Mouse (Mus musculus) liver, embryonic 16.5 days (tissue): ENCODE results near the gene Abca13. TPM values are rescaled to one million over a fixed set of nuclear protein-coding genes. Genes with fewer than 3 reads are reported as not detected.

Experiments
- ATAC-seq: fragments of 200-750 bp; cut with Nextera tagmentation; 2 replicates; pipeline ENCODE4 v1.8.0; 2017; ENCODE audit warnings: low read depth, mild to moderate bottlenecking, moderate number of reproducible peaks, moderate library complexity
- H3K27ac ChIP-seq: fragments of 300-500 bp; sonication (generic); 2 replicates; pipeline ENCODE4 v1.5.1; 2014; ENCODE audit warnings: mild to moderate bottlenecking, low read length
- H3K27me3 ChIP-seq: fragments of 300-500 bp; sonication (generic); 2 replicates; pipeline ENCODE4 v1.6.1; 2014; ENCODE audit warnings: low read depth, low read length, mixed read lengths; ENCODE audit not compliant: control insufficient read depth, insufficient read depth
- H3K36me3 ChIP-seq: fragments of 300-500 bp; sonication (generic); 2 replicates; pipeline ENCODE4 v1.6.1; 2014; ENCODE audit warnings: mild to moderate bottlenecking; ENCODE audit not compliant: control insufficient read depth, insufficient read depth
- H3K4me1 ChIP-seq: fragments of 300-500 bp; sonication (generic); 2 replicates; pipeline ENCODE4 v1.6.1; 2014; ENCODE audit warnings: low read depth, low read length, mixed read lengths; ENCODE audit not compliant: control insufficient read depth
- H3K4me2 ChIP-seq: fragments of 300-500 bp; sonication (generic); 2 replicates; pipeline ENCODE4 v1.6.1; 2014; ENCODE audit warnings: low read depth, low read length, mixed read lengths
- H3K4me3 ChIP-seq: fragments of 300-500 bp; sonication (generic); 2 replicates; pipeline ENCODE4 v1.5.1; 2014; ENCODE audit warnings: low read depth, mild to moderate bottlenecking, low read length
- H3K9ac ChIP-seq: fragments of 300-500 bp; sonication (generic); 2 replicates; pipeline ENCODE4 v1.6.1; 2014; ENCODE audit warnings: low read depth, low read length
- H3K9me3 ChIP-seq: fragments of 300-500 bp; sonication (generic); replicated peaks from 2 replicates; pipeline ENCODE4 v1.6.1; 2016; ENCODE audit warnings: low read length; ENCODE audit not compliant: control insufficient read depth
- WGBS: fragments of 180-500 bp; shearing (Covaris S2); extraction: QIAGEN DNeasy Blood & Tissue Kit; methylation state at CpG from one replicate; pipeline ENCODE4 v1.1.7; 2014; ENCODE audit not compliant: insufficient replicate concordance; 5-methylcytosine and 5-hydroxymethylcytosine counted together
- polyA plus RNA-seq: library from polyadenylated mRNA; unstranded; fragments of >200 nt; fragmentation: Nextera tagmentation; extraction: Ambion mirVana; gene quantifications from 2 replicates; pipeline ENCODE4 v1.2.1, GENCODE M21; 2015

Abca13 gene
- polyA plus RNA-seq, 1 experiment from 2014 or later, result 0.28 TPM

DNA sequence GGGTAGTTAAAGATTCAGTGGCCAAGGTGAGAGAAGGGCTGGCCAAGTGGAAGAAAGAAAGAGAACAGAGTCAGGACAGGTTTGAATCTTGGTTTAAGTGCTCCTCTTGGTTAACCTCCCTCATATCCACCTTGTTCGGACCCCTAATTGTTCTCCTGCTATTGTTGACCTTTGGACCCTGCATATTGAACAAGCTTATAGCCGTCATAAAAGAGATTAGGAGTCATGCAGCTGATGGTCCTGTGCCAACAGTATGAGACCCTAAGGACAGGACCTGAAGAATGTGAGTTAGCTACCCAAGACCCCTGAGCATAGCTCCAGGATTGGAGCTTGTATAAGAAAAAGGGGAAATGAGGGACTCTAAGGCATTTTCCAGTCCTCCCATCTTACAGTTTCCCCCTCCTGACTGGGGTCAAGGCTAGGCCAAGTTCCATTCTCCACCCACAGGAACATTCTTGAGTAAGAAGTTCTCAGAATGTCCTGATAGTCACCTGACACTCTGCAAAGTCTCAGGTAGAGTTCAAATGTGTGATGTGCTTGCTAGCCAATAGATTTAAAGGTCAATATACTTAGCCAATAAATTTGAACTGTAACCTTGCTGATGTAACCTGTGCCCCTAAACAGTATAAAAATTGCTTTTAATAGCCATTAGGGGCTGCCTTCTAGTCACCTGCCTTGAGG lies 536.2 kb downstream of the Abca13 start:
- Histone ChIP-seq H3K4me1 (no peaks in the 10 kb centered on the region), H3K36me3 (no peaks in the 10 kb centered on the region), H3K9me3 (no peaks in the 10 kb centered on the region), H3K9ac (no peak overlapping the region), H3K4me3 (no peak overlapping the region), H3K4me2 (no peak overlapping the region), H3K27me3 (no peaks in the 10 kb centered on the region), H3K27ac (no peak overlapping the region)
- WGBS, result 54% methylated on average over 2 of the region's 2 CpGs
- no peak for ATAC-seq

GRCm38 (mm10) chr11:9731300-9731699 lies 539.6 kb downstream of the Abca13 start:
- 70% methylated on average over 1 of the region's 1 CpGs for WGBS

More at GRCm38 (mm10) chr11:9731300-9731699, 539.6 kb downstream of the Abca13 start:
- Histone ChIP-seq H3K27ac (no peak overlapping the region), H3K4me3 (no peak overlapping the region), H3K4me2 (no peak overlapping the region), H3K27me3 (no peaks in the 10 kb centered on the region), H3K4me1 (no peaks in the 10 kb centered on the region), H3K9ac (no peak overlapping the region), H3K36me3 (no peaks in the 10 kb centered on the region), H3K9me3 (no peaks in the 10 kb centered on the region)
- no peak for ATAC-seq

Other genes with a start within 250 kb of the Abca13 start
- 0.07 and 0.09 TPM in 2 replicates for gene Pkd1l1, start 218.7 kb upstream of the Abca13 start, polyA plus RNA-seq
- 6.2 and 6.6 TPM in 2 replicates for gene Hus1, start 180.8 kb upstream of the Abca13 start, polyA plus RNA-seq
- 0.06 TPM in 1 of 2 replicates, not detected in the other for gene Gm11992, start 143.3 kb upstream of the Abca13 start, polyA plus RNA-seq
- not detected in 2 replicates for gene Sun3, start 143.0 kb upstream of the Abca13 start, polyA plus RNA-seq
- 1.3 TPM in 2 replicates for gene Upp1, start 73.8 kb upstream of the Abca13 start, polyA plus RNA-seq